Mouse (Mus musculus) neural tube, embryonic 14.5 days (tissue): ENCODE data around the gene Rab8b. TPM values are rescaled to one million over a fixed set of nuclear protein-coding genes. Genes with fewer than 3 reads are reported as not detected.
A peak's percentile ranks its signal among the peaks of the same experiment; 100 is the strongest.
"Not testable (repeated sequence)": the region's sequence is repeated elsewhere in the genome, so short reads cannot be mapped to it uniquely, and the experiment has no call there.

Experiments used
- ATAC-seq: fragments of 200-750 bp; cut with Nextera tagmentation; 2 replicates; pipeline ENCODE4 v1.8.0; 2017; ENCODE audit warnings: low read depth, mild to moderate bottlenecking, moderate TSS enrichment, moderate library complexity
- H3K27ac ChIP-seq: fragments of 300-500 bp; sonication (generic); 2 replicates; pipeline ENCODE4 v1.5.1; 2014; ENCODE audit warnings: low read depth, mild to moderate bottlenecking, control low read depth, low read length, moderate library complexity, mixed read lengths
- H3K27me3 ChIP-seq: fragments of 300-500 bp; sonication (generic); 2 replicates; pipeline ENCODE4 v1.6.1; 2014; ENCODE audit warnings: low read length; ENCODE audit not compliant: control insufficient read depth, insufficient read depth
- H3K36me3 ChIP-seq: fragments of 300-500 bp; sonication (generic); 2 replicates; pipeline ENCODE4 v1.6.1; 2014; ENCODE audit warnings: low read length, mixed read lengths; ENCODE audit not compliant: control insufficient read depth, insufficient read depth
- H3K4me1 ChIP-seq: fragments of 300-500 bp; sonication (generic); 2 replicates; pipeline ENCODE4 v1.6.1; 2014; ENCODE audit warnings: low read length; ENCODE audit not compliant: control insufficient read depth, insufficient read depth
- H3K4me2 ChIP-seq: fragments of 300-500 bp; sonication (generic); 2 replicates; pipeline ENCODE4 v1.6.1; 2014; ENCODE audit warnings: mild to moderate bottlenecking, low read depth, low read length, control low read depth
- H3K4me3 ChIP-seq: fragments of 300-500 bp; sonication (generic); 2 replicates; pipeline ENCODE4 v1.5.1; 2014; ENCODE audit warnings: low read depth, low read length, control low read depth, mixed read lengths
- H3K9ac ChIP-seq: fragments of 300-500 bp; sonication (generic); replicated peaks from 2 replicates; pipeline ENCODE4 v1.6.1; 2014; ENCODE audit warnings: low read depth, mild to moderate bottlenecking, control low read depth, low read length, mixed read lengths
- H3K9me3 ChIP-seq: fragments of 300-500 bp; sonication (generic); 2 replicates; pipeline ENCODE4 v1.6.1; 2016; ENCODE audit warnings: low read length; ENCODE audit not compliant: control insufficient read depth
- WGBS: fragments of 180-500 bp; shearing (Covaris S2); extraction: QIAGEN DNeasy Blood & Tissue Kit; methylation state at CpG from one replicate; pipeline ENCODE4 v1.1.7; 2014; 5-methylcytosine and 5-hydroxymethylcytosine counted together
- polyA plus RNA-seq: library from polyadenylated mRNA; unstranded; fragments of >200 nt; fragmentation: Nextera tagmentation; extraction: Ambion mirVana; gene quantifications from 2 replicates; pipeline ENCODE4 v1.2.1, GENCODE M21; 2014

The Rab8b gene
- polyA plus RNA-seq, 1 experiment from 2014 or later = 35.5 TPM

- WGBS = 85% methylated on average over 5 of the region's 5 CpGs
- Histone ChIP-seq H3K9ac (no peak overlapping the region), H3K9me3 (no peaks in the 10 kb centered on the region), H3K4me3 (no peak overlapping the region), H3K4me2 (no peak overlapping the region), H3K36me3 (no peaks in the 10 kb centered on the region), H3K4me1 (no peaks in the 10 kb centered on the region), H3K27ac (no peak overlapping the region), H3K27me3 (no peaks in the 10 kb centered on the region)
- no peak for ATAC-seq
These were observed 98.5 kb downstream of the Rab8b start for GRCm38 (mm10) chr9:66820996-66821395.

DNA sequence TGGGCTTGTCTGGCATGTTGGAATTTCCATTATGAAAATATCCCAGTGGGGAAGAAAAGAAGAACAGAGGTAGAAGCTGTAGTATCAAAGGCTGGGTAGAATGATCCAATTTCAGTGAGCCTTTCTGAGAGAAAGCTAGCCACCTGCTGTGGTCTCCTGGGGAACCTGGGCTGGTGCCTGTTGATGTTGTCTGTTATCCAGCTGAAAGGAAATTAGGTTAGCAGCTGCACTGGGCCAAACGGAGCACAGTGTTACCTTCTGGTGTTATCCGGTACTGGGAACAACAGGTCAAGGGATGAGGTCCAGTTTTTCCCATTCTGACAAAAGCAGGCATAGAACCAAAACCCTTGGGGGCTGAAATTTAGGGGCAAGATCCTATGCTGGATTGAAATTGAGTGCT lies 106.1 kb downstream of the Rab8b start:
- WGBS = 13% methylated on average over 2 of the region's 2 CpGs
- ATAC-seq = no peak
- Histone ChIP-seq H3K36me3 (no peaks in the 10 kb centered on the region), H3K4me3 (no peak overlapping the region), H3K9ac (no peak overlapping the region), H3K4me1 (no peaks in the 10 kb centered on the region), H3K27me3 (no peaks in the 10 kb centered on the region), H3K9me3 (no peaks in the 10 kb centered on the region), H3K4me2 (no peak overlapping the region), H3K27ac (no peak overlapping the region)

DNA sequence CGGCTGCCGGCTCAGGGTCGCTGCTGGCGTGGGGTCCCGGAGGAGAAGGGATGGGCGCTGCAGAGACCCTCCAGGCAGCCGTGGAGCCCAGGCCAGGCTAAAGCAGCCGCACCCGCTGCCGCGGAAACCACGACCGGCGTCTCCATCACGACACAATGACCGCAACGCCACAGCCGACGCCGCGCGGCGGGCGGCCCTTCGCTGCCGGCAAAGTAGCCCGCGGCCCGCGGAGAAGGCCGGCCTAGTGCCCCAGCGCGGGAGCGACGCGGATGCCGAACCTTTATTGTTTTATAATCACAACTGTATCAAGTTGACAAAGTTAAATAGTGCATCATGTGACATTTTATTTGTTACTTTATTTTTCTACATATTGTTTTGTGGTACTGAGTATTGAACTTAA lies 113.5 kb downstream of the Rab8b start:
- peak overlapping the region; percentile 46 for H3K4me2 ChIP-seq
- ATAC-seq, H3K9me3 ChIP-seq, H3K36me3 ChIP-seq, H3K4me1 ChIP-seq, H3K9ac ChIP-seq, H3K27me3 ChIP-seq, H3K27ac ChIP-seq: not testable (repeated sequence)
- H3K4me3 ChIP-seq = peak overlapping the region; percentile 26
- under 1% methylated on average over 28 of the region's 37 CpGs for WGBS

- no peak overlapping the region for H3K9ac ChIP-seq
- 54% methylated on average over 12 of the region's 12 CpGs for WGBS
- no peaks in the 10 kb centered on the region for H3K36me3 ChIP-seq
- no peak overlapping the region for H3K27ac ChIP-seq
- no peak overlapping the region for H3K4me3 ChIP-seq
- no peaks in the 10 kb centered on the region for H3K9me3 ChIP-seq
- H3K27me3 ChIP-seq = no peaks in the 10 kb centered on the region
- no peaks in the 10 kb centered on the region for H3K4me1 ChIP-seq
- H3K4me2 ChIP-seq = no peak overlapping the region
- ATAC-seq = no peak
These were observed 117.5 kb downstream of the Rab8b start for GRCm38 (mm10) chr9:66801947-66802346.

- WGBS = 80% methylated on average over 5 of the region's 5 CpGs
- no peak for ATAC-seq
These were observed 122.7 kb downstream of the Rab8b start, which contains the start of gene Gm10647 for GRCm38 (mm10) chr9:66796739-66797138. Gm10647 (plus strand) TSS chr9:66797039.

DNA sequence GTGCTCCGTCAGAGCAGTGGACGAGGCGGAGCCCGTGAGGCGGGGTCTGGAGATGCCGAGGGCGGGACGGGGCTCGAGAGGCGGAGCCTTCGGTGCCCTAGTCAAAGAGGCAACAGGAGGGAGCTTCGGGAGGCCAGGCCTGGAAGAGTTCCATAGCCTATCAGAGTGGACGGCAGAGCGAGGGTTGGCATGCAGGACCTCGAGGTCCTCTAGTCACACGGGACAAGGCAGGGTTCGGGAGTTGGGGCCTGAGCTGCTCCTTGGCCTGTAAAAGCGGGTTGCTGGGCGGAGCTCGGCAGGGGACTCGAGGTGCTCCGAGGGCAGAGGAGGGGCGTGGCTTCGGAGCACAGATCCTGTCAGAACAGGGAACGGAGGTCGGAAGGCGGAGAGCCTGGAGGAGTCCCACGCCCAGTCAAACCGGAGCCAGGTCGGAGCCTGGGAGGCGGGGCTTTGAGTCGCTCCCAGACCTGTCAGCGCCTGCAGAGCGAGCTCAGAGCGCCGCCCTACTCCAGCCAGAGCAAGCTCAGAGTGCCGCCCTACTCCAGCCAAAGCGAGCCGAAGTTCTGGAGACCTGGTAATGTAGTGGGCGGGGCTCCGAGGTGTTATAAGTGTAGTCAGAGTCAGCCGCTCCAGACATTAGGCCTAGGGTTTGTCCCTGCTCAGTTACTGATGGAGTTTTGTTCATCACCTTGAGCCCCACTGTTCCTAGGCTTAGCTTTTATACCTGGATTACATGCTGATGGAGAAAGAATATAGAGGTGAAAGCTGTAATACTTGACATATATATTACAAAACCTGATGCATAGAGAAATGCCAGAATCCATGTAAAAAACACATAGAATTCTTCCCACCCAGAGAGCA lies 123.8 kb downstream of the Rab8b start, which contains the start of gene Aph1b:
TSS of gene Aph1b (minus strand) at position 27 of the 861 bp plus-strand sequence.
- Histone ChIP-seq H3K36me3 (no peaks in the 10 kb centered on the region), H3K4me3 (peak within 1 kb of the TSS; percentile 71), H3K4me2 (peak within 1 kb of the TSS; percentile 83), H3K27me3 (no peaks in the 10 kb centered on the region), H3K4me1 (peaks cover 4% of the 10 kb centered on the region; the same call in 1 of the 2 replicates), H3K9me3 (no peaks in the 10 kb centered on the region), H3K9ac (peak within 1 kb of the TSS; percentile 88), H3K27ac (peak within 1 kb of the TSS; percentile 91)
- 0% methylated on average over 42 of the region's 42 CpGs for WGBS
- peak; percentile 99 for ATAC-seq

More at GRCm38 (mm10) chr9:66796739-66797138, 122.7 kb downstream of the Rab8b start, which contains the start of gene Gm10647:
- Histone ChIP-seq H3K4me2 (peak within 1 kb of the TSS; percentile 83), H3K36me3 (no peaks in the 10 kb centered on the region), H3K9me3 (no peaks in the 10 kb centered on the region), H3K27me3 (no peaks in the 10 kb centered on the region), H3K4me3 (peak within 1 kb of the TSS; percentile 71), H3K9ac (peak within 1 kb of the TSS; percentile 88), H3K4me1 (peaks cover 4% of the 10 kb centered on the region; the same call in 1 of the 2 replicates), H3K27ac (peak within 1 kb of the TSS; percentile 91)

DNA sequence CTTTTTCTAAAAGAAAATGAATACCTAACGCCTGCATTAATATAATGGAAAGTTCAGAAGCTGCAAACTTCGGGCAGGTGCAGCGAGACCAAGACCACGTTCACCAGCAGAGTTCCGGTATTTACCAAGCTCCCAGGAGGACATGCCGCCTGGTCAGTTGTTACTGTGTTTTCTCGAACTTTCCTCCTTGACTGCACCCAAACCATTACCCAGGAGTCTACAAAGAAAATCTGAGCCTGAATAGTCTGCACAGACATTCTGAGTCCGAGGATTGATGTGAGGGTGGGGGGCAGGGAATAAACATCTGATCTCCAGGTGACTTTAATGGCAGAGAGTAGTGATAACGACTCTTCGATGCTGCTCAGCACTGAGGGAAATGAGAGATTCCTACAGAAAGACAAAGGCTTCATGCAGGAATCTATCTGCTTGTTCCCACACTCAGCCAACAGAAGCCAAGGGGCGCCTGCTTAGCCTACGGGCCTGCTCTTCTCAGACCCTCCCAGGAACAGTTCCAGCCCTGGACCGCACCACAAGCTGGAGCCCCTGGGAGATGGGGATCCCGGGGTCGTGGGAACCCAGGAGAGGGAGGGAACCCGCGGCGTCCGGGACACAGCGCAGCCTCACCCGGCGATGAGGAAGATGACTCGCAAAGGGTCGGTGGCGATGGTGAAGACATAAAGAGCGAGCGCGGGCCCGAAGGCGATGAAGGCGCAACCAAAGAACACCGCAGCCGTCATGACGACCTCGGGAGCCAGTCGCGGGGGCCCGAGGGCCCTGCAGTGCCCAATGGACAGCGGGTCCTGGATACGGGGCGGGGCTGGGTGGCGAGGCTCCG lies 124.6 kb downstream of the Rab8b start:
- Histone ChIP-seq H3K9me3 (no peaks in the 10 kb centered on the region), H3K27me3 (no peaks in the 10 kb centered on the region), H3K4me3 (peak overlapping the region; percentile 71), H3K4me1 (peaks cover 4% of the 10 kb centered on the region; the same call in 1 of the 2 replicates), H3K36me3 (0 out of 2 replicates have a peak, but pooled peaks cover 4% of the 10 kb centered on the region), H3K9ac (peak overlapping the region; percentile 88), H3K27ac (peak overlapping the region; percentile 91), H3K4me2 (peak overlapping the region; percentile 83)
- WGBS = 3% methylated on average over 38 of the region's 43 CpGs
- peak; percentile 68 for ATAC-seq
